Mouse (Mus musculus) heart, adult 2 months (tissue): ENCODE measurements around the gene Dot1l.

ENCODE experiments used
- EP300 ChIP-seq: fragments of 200-500 bp; IDR thresholded peaks from 2 replicates; pipeline ENCODE4 v1.6.1; 2011; ENCODE audit warnings: low read depth, low read length, control low read depth; ENCODE audit not compliant: insufficient read depth
- POLR2A ChIP-seq: fragments of 200-500 bp; IDR thresholded peaks from 2 replicates; pipeline ENCODE4 v1.6.1; 2011; ENCODE audit warnings: mild to moderate bottlenecking, low read depth, low read length, control low read depth; ENCODE audit not compliant: insufficient read depth

GRCm38 (mm10) chr10:80756509-80756908 is 1.5 kb downstream of the Dot1l start:
- TF ChIP-seq EP300 = no peak
- TF ChIP-seq POLR2A = no peak
